Mouse (Mus musculus) left cerebral cortex, adult 11 months (tissue): ENCODE measurements around the gene Zfp646.
"Not testable (repeated sequence)": the region's sequence is repeated elsewhere in the genome, so short reads cannot be mapped to it uniquely, and the experiment has no call there.

Experiments used
- DNase-seq: peaks from one replicate; pipeline ENCODE4 v3.0.0; 2022; ENCODE audit warnings: low spot score

Zfp646 gene

DNA sequence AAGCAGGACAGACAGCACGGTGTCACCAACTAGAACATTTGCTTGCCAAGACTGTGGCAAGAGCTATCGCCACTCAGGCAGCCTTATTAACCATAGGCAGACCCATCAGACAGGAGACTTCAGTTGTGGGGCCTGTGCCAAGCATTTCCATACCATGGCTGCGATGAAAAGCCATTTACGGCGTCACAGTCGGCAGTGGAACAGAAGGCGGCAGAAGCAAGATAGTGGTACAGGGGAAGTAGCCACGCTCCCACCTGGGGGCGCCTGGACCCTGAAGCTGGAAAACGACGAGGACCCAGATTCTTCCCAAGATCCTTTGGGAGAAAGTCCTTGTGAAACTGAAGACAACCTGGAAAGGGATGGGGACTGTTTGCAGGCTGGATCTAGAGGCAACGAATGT lies 4.4 kb downstream of the Zfp646 start:
- no peak for DNase-seq

- no peak for DNase-seq
Observed at GRCm38 (mm10) chr7:127885951-127886350, 9.9 kb downstream of the Zfp646 start.

- no peak for DNase-seq
Observed at GRCm38 (mm10) chr7:127886551-127886950, 10.5 kb downstream of the Zfp646 start.

DNA sequence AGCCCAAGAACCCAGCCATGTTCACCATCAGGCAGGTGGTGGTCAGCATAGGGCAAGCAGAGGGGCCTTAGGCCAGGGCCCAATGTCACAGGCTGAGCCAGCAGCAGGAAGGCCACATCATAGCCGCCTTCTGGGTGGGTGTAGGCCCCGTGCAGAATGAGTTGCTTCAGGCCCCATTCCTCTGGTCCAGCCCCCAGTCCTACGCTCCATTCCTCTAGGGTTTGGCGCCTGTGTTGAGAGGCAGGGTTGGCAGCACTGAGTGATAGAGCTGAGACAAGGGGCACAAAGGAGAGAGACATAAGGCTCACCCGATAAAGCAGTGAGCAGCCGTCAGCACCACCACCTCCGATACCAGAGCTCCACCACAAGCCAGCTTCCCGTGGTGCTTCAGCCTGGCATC lies 11.2 kb downstream of the Zfp646 start:
- DNase-seq: no peak

DNA sequence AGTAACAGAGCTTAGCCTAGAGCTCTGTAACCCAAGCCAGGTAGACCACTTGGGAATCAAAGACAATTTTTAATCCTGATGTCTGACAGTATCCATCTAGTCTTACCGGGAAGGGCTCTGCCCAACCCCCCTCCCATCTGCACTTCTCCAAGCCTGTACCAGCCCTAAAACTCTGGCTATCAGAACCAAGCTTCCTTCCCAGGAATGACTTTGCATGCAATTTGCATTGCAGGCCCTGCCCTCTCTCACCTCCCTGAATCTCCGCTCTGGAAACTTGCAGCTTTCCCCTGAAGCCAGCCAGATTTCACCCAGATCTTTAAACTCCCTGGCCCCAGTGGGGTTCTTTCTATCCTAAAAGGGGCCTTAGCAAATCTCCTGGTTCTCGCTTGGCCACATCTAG lies 11.8 kb downstream of the Zfp646 start:
- DNase-seq: no peak

GRCm38 (mm10) chr7:127888821-127889220 lies 12.8 kb downstream of the Zfp646 start:
- no peak for DNase-seq

DNA sequence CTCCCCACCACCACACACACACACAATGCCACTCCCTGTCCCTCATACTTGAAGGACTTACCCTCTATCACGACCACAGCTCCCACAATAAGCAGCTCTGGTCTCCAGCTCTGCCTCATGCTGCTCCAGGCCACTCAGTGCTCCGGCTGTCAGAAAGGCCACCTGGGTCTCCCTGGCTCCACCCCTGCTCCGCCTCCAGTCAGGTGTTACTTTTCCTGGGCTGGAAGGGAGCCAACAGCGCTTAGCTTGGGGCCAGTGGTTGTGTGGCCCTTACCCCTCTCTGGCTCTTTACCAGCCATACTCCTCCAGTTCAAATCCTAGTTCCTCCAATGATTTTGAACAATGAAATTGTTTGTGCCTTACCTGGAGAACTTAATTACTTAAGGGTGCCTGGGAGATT lies 14.8 kb downstream of the Zfp646 start, which contains the start of gene Prss53:
Gene Prss53, minus strand, starts transcription at position 173 of the 400 bp plus-strand sequence.
- no peak for DNase-seq

- no peak for DNase-seq
Observed at GRCm38 (mm10) chr7:127894480-127894879, 18.5 kb downstream of the Zfp646 start.

DNA sequence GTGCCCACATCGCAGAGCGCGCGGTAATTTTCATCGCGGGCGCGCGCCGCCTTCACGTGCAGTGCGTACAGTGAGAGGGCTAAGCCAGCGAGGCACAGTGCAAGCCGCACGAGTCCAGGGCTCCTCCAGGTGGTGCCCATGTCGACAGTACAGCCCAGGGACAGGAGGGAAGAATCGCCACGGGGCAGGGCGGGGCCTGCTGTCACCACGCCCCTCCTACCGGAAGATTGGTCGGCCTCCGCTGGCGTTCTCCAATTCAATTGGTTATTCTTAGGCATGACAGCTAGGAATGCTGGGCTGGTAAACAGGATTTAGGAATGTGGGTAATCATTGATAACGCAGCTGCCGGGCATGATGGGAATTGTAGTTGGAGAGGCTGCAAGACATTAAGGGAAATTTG lies 19.4 kb downstream of the Zfp646 start, which contains the start of the genes Gm21974 and Vkorc1:
Gene Gm21974, minus strand, starts transcription at position 13 of the 400 bp plus-strand sequence.
Gene Vkorc1, minus strand, starts transcription at position 176 of the 400 bp plus-strand sequence.
- peak; percentile 94 for DNase-seq

- not testable (repeated sequence) for DNase-seq
Observed at GRCm38 (mm10) chr7:127895891-127896290, 19.9 kb downstream of the Zfp646 start.

- DNase-seq: no peak
Observed at GRCm38 (mm10) chr7:127896384-127896783, 20.4 kb downstream of the Zfp646 start.

GRCm38 (mm10) chr7:127897542-127897941 lies 21.5 kb downstream of the Zfp646 start:
- DNase-seq: no peak

DNA sequence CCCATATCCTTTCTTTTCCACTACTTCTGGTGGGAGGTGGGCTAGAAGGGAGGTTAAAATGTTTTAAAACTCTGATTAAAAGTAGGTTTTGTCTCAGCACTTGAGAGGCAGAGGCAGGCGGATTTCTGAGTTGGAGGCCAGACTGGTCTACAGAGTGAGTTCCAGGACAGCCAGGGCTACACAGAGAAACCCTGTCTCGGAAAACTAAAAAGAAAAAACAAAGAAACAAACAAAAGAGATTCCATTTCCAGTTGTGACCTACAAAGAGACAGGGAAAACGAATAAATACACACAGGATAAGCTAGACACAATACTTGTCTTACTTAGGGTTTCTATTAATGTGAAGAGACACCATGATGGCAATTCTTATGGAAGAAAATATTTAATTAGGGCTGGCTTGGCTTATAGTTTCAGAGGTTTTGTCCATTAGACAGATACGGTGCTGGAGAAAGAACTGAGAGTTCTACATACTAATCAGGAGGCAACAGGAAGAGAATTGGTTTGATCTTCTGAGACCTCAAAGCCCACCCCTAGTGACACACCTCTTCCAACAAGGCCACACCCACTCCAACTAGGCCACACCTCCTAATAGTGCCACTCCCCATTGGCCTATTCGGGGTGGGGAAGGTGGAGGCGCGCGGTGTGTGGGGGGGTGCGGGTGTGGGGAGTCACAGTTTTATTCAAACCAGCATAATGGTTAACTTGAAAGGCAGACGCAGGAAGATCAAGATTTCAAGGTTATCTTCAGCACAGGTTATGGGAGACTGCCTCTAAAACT lies 22.3 kb downstream of the Zfp646 start:
- no peak for DNase-seq

GRCm38 (mm10) chr7:127899997-127900396 lies 24.0 kb downstream of the Zfp646 start:
- no peak for DNase-seq

DNA sequence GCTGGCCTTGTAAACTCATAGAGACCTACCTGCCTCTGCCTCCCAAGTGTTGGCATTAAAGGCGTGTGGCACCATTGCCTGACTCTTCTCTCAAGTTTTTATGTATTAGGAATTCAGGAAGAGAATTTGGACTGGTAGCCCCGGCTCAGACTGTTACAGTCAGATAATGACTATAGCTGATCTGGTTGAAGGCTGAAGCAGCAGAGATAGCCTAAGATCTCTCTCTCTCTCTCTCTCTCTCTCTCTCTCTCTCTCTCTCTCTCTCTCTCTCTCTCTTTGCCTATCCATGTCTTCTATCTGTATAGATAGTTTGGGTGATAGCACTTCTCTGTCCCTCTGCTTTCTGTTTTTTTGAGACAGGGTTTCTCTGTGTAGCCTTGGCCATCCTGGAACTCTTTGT lies 25.8 kb downstream of the Zfp646 start:
- no peak for DNase-seq

- peak; percentile 67 for DNase-seq
Observed at GRCm38 (mm10) chr7:127903971-127904796, 28.2 kb downstream of the Zfp646 start, which contains the start of gene Bckdk. Bckdk (plus strand) TSS chr7:127904082.

DNA sequence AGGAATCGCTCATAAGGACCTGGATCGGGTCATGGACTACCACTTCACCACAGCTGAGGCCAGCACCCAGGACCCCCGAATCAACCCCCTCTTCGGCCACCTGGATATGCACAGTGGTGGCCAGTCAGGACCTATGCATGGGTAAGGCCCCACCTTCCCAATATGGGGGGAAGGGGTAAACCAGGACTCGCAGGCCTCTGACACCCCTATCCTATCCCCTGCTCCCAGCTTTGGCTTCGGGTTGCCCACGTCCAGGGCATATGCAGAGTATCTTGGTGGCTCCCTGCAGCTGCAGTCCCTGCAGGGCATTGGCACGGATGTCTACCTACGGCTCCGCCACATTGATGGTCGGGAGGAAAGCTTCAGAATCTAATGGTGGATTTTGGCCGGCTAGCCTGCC lies 31.9 kb downstream of the Zfp646 start:
- DNase-seq: no peak

DNA sequence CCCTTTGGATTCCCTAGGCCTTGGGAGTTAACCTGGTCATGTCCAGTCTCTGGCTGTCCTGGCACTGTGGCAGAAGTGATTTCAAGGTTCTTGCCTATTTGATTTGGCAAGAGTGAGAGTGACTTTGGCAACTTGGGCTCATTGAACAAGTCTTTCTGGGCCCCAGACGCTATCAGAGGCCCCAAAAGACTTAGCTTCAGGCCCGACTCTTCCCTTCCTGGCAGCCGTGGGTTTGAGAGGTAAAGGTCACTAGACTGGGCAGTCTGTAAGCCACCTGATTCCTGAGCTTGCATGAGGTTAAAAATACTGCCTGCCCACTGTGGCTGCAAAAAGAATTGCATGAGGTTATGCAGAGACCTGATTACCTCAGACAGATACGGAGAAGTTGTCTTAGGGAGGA lies 32.6 kb downstream of the Zfp646 start:
- no peak for DNase-seq

DNA sequence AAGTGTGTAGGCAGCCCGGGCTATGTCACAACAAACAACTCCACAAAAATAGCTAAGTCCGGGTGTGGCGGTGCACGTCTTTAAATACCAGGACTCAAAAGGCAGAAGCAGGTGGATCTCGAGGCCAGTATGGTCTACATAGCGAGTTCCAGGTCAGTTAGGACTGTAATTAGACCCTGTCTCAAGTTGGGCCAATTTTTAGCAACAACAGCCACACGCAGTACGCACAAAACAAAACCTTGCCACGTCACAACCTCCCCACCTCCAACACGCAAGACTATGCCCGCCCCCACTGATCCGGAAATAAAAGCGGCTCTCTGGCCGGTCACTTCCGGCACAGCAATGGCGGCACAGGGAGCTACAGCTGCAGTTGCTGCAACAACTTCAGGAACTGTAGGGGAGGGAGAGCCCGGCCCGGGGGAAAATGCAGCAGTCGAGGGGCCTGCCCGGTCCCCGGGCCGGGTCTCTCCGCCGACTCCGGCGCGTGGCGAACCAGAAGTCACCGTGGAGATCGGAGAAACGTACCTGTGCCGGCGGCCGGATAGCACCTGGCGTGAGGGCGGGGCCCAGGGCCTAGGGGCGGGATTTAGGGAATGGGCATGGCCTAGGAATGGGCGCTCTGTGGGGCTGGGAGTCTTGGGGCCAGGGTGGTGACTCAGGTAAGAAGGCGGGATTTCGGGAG lies 36.3 kb downstream of the Zfp646 start, which contains the start of gene Kat8:
Gene Kat8, plus strand, starts transcription at position 327 of the 682 bp plus-strand sequence.
- DNase-seq: peak; percentile 79

- DNase-seq: no peak
Observed at GRCm38 (mm10) chr7:127912938-127913337, 36.9 kb downstream of the Zfp646 start.

DNA sequence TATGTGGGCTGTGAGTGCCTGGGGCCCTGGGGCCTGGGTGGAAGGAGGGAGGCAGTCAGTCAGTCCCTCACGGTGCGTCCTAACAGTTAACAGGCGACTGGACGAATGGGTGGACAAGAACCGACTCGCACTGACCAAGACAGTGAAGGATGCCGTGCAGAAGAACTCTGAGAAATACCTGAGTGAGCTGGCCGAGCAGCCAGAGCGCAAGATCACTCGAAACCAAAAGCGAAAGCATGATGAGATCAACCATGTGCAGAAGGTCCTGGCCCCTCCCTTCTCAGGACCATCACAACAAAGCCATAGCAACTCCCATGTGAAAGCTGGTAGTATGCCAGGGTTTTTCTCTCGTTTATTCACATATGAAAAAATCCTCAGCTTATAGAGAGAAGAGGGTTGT lies 39.3 kb downstream of the Zfp646 start:
- DNase-seq: no peak

DNA sequence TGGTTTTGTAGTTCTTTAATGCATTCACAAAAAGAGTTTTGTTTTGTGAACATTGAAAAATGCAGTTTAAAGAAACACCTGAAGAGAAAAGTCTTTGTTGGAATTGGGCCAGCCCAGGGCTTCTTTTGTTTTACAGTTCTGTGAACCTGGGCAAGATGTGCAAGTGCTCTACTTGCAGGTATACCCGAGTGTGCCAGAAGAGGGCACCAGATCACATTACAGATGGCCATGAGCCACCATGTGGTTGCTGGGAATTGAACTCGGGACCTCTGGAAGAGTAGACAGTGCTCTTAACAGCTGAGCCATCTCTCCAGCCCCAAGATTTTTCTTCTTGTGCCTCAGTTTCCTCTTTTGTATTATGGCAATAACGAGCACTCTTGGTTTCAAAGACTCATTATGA lies 42.2 kb downstream of the Zfp646 start:
- no peak for DNase-seq
